Mouse (Mus musculus) hindbrain, embryonic 14.5 days (tissue): Measurements from ENCODE around the gene Actr10. TPM values are rescaled to one million over a fixed set of nuclear protein-coding genes. Genes with fewer than 3 reads are reported as not detected.

Source experiments
- ATAC-seq: fragments of 200-750 bp; cut with Nextera tagmentation; 2 replicates; pipeline ENCODE4 v1.8.0; 2017; ENCODE audit warnings: moderate number of reproducible peaks, mild to moderate bottlenecking, moderate TSS enrichment, moderate library complexity; ENCODE audit not compliant: low FRiP score
- DNase-seq: peaks from one replicate; pipeline ENCODE4 v3.0.0-alpha.2; 2015; ENCODE audit warnings: low spot score
- H3K27ac ChIP-seq: fragments of 300-500 bp; sonication (generic); 2 replicates; pipeline ENCODE4 v1.5.1; 2014; ENCODE audit warnings: mild to moderate bottlenecking, moderate library complexity
- H3K27me3 ChIP-seq: fragments of 300-500 bp; sonication (generic); 2 replicates; pipeline ENCODE4 v1.6.1; 2014; ENCODE audit warnings: mild to moderate bottlenecking, low read length, mixed read lengths; ENCODE audit not compliant: control insufficient read depth, insufficient read depth
- H3K36me3 ChIP-seq: fragments of 300-500 bp; sonication (generic); replicated peaks from 2 replicates; pipeline ENCODE4 v1.6.1; 2014; ENCODE audit not compliant: control insufficient read depth, insufficient read depth
- H3K4me1 ChIP-seq: fragments of 300-500 bp; sonication (generic); replicated peaks from 2 replicates; pipeline ENCODE4 v1.6.1; 2014; ENCODE audit warnings: antibody characterized with exemption, low read length, mixed read lengths; ENCODE audit not compliant: control insufficient read depth, insufficient read depth
- H3K4me2 ChIP-seq: fragments of 300-500 bp; sonication (generic); replicated peaks from 2 replicates; pipeline ENCODE4 v1.6.1; 2014; ENCODE audit warnings: mild to moderate bottlenecking, moderate library complexity
- H3K4me3 ChIP-seq: fragments of 300-500 bp; sonication (generic); replicated peaks from 2 replicates; pipeline ENCODE4 v1.5.1; 2014; ENCODE audit warnings: mild to moderate bottlenecking, low read length
- H3K9ac ChIP-seq: fragments of 300-500 bp; sonication (generic); 2 replicates; pipeline ENCODE4 v1.6.1; 2014
- H3K9me3 ChIP-seq: fragments of 300-500 bp; sonication (generic); 2 replicates; pipeline ENCODE4 v1.6.1; 2016; ENCODE audit warnings: low read length; ENCODE audit not compliant: control insufficient read depth
- WGBS: fragments of 180-500 bp; shearing (Covaris S2); extraction: QIAGEN DNeasy Blood & Tissue Kit; methylation state at CpG from one replicate; pipeline ENCODE4 v1.1.7; 2014; 5-methylcytosine and 5-hydroxymethylcytosine counted together
- polyA plus RNA-seq: library from polyadenylated mRNA; unstranded; fragments of >200 nt; fragmentation: Nextera tagmentation; extraction: Ambion mirVana; gene quantifications from 2 replicates; pipeline ENCODE4 v1.2.1, GENCODE M21; 2014

Gene Actr10
- polyA plus RNA-seq, 1 experiment from 2014 or later, result 224 TPM

DNA sequence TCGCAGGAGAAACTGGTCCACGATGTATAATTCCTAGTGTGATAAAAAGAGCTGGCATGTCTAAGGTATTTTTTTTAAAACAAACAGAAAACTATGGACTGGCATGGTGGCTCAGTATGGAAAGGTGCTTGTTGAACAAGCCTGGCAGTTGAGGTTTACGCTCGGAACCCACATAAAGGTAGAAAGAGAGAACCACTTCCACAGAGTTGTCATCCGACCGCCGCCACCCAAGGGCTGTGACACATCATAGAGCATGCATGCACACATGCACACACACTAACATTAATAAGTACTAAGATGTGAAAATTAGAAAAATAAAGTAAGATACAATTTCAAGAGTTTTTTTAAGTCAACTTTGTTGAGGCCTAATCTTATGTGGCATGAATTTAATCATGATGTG is 3.1 kb downstream of the Actr10 start:
- no peak overlapping the region for H3K4me2 ChIP-seq
- no peak overlapping the region for H3K27ac ChIP-seq
- H3K36me3 ChIP-seq, result peaks cover 52% of the 10 kb centered on the region
- no peak overlapping the region for H3K9ac ChIP-seq
- no peak overlapping the region for H3K4me3 ChIP-seq
- no peaks in the 10 kb centered on the region for H3K9me3 ChIP-seq
- H3K4me1 ChIP-seq, result peaks cover 9% of the 10 kb centered on the region
- WGBS, result 98% methylated on average over 7 of the region's 7 CpGs
- no peak for ATAC-seq
- no peaks in the 10 kb centered on the region for H3K27me3 ChIP-seq
- no peak for DNase-seq

DNA sequence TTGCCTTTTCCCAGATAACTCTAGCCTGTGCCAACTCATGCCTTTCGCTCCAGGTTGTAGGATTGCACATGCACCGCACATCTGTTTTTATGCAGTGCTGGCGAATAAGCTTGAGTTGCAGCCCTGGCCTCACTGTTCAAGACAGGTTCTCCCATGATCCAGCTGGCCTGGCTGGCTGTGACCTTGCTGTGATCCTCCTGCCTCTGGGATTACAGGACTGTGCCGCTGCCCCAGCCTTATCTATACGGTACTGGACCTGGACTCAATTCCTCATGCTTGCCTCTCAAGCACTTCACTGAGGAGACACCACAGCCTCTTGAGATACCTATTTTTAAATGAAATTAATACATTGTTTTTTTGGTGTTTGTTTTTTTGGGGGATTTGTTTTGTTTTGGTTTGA is 6.5 kb downstream of the Actr10 start:
- Histone ChIP-seq H3K4me3 (no peak overlapping the region), H3K4me1 (peaks cover 5% of the 10 kb centered on the region), H3K27me3 (no peaks in the 10 kb centered on the region), H3K9me3 (no peaks in the 10 kb centered on the region), H3K9ac (no peak overlapping the region), H3K36me3 (peaks cover 85% of the 10 kb centered on the region), H3K27ac (no peak overlapping the region), H3K4me2 (no peak overlapping the region)
- ATAC-seq, result no peak
- WGBS, result 96% methylated on average over 5 of the region's 5 CpGs
- no peak for DNase-seq

DNA sequence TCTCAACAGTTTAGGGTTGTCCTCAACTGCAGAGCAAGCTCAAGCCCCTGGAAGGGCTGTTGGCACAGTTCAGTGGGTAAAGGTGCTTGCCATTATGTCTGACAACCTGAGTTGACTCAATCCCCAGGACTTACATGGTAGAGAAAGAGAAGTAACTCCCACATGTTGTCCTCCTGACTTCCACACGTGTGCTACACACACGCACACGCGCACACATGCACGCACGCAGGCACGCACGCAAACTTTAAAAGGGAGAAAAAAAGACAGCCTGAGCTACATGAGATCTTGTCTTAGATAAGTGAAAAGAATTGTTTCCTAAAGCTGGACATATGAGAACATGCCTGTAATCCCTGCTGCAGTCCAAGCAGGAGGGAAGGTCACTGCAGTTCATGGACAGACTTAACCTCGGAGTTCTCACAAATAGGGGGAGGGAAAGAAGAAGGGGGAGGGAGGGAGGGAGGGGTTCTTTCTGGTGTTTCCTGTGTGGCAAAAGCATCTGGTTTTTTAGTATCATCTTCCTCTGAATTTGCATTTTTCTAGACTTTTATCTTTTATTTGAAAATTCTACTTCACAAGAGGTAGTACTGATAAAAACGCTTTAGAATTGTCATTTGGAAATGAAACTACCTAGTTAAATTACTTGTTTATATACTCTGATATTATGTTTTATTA is 9.1 kb downstream of the Actr10 start:
- H3K4me2 ChIP-seq, result no peak overlapping the region
- no peaks in the 10 kb centered on the region for H3K27me3 ChIP-seq
- 95% methylated on average over 10 of the region's 10 CpGs for WGBS
- H3K27ac ChIP-seq, result no peak overlapping the region
- H3K36me3 ChIP-seq, result peaks cover 94% of the 10 kb centered on the region
- H3K4me1 ChIP-seq, result no peaks in the 10 kb centered on the region
- no peak overlapping the region for H3K4me3 ChIP-seq
- DNase-seq (no peak), ATAC-seq (no peak)
- H3K9me3 ChIP-seq, result no peaks in the 10 kb centered on the region
- no peak overlapping the region for H3K9ac ChIP-seq

DNA sequence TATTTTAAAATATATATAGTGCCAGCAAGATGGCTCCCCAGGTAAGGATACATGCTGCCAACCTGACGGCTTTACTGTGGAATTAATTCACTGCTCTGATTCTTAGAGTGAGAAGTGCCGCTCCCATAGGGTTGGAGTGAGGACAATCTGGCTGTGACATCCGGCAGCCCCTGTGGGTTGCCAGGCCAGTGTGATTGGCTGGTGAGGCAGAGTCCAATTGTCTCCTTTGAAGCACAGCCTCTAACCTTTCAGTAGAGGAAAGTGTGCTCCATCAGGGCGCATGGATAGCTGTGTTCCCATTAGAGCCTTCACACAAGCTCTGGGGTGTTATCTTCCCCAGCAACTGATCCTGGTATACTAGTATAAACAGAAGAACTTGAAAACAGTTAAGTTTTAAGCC is 21.0 kb downstream of the Actr10 start:
- no peak overlapping the region for H3K9ac ChIP-seq
- no peaks in the 10 kb centered on the region for H3K9me3 ChIP-seq
- H3K4me2 ChIP-seq, result no peak overlapping the region
- no peak overlapping the region for H3K27ac ChIP-seq
- no peaks in the 10 kb centered on the region for H3K4me1 ChIP-seq
- 89% methylated on average over 4 of the region's 4 CpGs for WGBS
- H3K4me3 ChIP-seq, result no peak overlapping the region
- H3K36me3 ChIP-seq, result peaks cover 91% of the 10 kb centered on the region
- no peak for ATAC-seq
- no peak for DNase-seq
- no peaks in the 10 kb centered on the region for H3K27me3 ChIP-seq

DNA sequence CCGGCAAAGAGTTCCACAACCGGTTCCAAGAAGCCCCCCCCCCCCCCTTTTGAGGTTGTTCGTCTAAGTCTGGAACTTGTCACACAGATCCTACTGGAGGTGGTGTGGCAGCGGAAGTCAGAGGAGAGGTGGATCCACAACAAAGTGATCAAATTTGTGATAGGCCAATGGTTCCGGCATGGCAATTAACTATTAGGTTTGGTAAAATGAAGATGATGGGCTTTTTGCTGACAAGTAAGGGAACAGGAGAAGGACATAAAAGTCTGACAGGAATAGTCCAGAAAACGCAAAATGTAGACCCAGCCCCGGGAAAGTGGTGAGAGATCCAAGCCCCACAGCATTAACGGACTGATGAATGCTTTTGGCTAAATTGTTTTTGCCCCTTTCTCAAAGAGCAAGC is 29.9 kb downstream of the Actr10 start:
- peak overlapping the region; percentile 77 for H3K9ac ChIP-seq
- 0 out of 2 replicates have a peak, but pooled peaks cover 7% of the 10 kb centered on the region for H3K4me1 ChIP-seq
- peaks cover 21% of the 10 kb centered on the region for H3K36me3 ChIP-seq
- peak overlapping the region; percentile 91 for H3K27ac ChIP-seq
- WGBS, result 51% methylated on average over 8 of the region's 8 CpGs
- peak overlapping the region; percentile 65 for H3K4me3 ChIP-seq
- no peaks in the 10 kb centered on the region for H3K27me3 ChIP-seq
- ATAC-seq, result no peak
- no peaks in the 10 kb centered on the region for H3K9me3 ChIP-seq
- H3K4me2 ChIP-seq, result peak overlapping the region; percentile 60
- DNase-seq, result no peak

DNA sequence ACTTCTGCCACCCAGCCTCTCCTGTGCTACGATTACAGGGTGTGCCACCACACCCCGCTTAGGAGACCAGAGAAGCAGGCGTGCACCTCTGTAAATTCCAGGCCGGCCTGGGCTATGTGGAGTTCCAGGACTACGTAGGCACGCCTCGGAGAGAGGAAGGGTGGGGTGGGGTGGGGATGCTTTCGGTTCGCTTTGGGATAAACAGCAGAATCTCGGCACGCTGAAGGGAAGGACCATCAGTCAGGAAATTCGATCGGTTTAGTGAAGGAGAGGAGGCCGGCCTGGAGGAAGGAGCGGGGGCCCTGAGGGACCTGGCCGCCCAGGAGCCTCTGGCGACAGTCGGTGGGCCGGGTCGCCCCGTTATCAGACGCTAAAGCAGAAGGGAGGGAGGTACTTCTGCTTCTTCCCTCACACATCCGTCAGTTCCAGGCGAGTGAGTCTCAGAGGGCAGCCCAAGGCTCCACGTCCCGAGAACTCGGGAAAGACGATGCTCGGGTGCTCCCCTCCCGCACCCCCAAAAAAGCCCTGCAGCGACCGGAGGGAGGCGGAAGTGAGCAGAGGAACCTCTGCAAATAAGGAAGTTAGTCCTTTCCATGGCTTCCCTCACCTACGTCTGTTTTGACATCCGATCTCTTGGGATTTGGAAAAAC is 30.6 kb downstream of the Actr10 start:
- Histone ChIP-seq H3K4me2 (peak overlapping the region; percentile 60), H3K4me1 (0 out of 2 replicates have a peak, but pooled peaks cover 7% of the 10 kb centered on the region), H3K9ac (peak overlapping the region; percentile 77), H3K27ac (peak overlapping the region; percentile 91), H3K36me3 (peaks cover 16% of the 10 kb centered on the region), H3K9me3 (no peaks in the 10 kb centered on the region), H3K27me3 (no peaks in the 10 kb centered on the region), H3K4me3 (peak overlapping the region; percentile 65)
- under 1% methylated on average over 35 of the region's 35 CpGs for WGBS
- DNase-seq (peak; percentile 88), ATAC-seq (peak; percentile 84)

DNA sequence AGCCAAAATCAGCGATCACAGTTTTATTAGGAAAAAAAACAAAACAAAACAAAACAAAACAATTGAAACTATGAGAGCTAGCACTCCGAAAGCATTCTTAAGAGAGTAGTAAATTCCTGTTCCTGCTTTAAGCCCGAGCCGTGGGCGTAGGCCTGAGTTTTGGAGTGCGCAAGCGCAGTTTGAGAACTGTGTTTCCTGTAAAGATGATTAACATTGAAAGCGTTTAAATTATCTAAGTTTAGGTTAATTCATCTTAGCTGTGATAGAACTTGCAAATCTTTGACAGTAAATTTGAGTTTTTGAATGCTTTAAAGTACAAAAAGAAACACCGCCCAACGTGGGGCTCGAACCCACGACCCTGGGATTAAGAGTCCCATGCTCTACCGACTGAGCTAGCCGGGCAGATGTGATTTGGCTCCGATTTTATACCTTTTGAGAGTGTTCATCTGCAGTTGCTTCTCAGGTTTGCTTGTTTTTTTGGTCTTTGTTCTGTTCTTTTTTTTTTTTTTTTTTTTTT is 31.2 kb downstream of the Actr10 start:
- ATAC-seq, result peak; percentile 74
- H3K9ac ChIP-seq, result peak overlapping the region; percentile 77

DNA sequence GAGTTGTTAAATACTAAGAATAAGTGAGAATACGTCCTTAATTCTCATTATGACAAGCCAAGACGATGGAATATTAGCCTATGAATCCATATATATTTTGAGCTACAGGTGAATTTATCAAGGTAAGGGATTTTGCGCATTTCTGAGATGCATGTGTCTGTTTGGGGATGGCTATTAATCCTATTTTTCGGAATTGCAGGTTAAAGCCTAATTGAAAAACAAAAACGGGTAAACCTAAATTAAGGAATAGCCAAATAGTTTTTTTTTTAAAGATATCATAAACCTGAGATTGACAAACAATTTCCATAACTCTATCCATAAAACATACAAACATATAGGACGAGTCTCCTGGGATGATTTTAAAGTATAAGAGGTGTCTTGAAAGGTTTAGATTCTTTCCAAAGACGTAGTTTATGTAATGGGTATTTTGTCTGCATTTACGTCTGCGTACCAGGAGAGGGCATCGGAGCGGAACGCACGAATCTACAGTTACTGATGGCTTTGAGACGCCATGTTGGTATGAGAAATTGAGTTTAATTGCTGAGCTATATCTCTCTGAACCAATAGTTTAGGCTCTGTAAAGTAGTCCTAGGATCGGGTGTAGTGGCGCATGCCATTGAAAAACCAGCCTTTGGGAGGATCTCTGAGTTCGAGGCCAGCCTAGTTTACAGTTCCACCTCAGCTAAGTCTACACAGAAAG is 32.0 kb downstream of the Actr10 start:
- H3K9me3 ChIP-seq, result no peaks in the 10 kb centered on the region
- no peak for ATAC-seq
- peak overlapping the region; percentile 69 for H3K27ac ChIP-seq
- peaks cover 11% of the 10 kb centered on the region; the same call in 1 of the 2 replicates for H3K4me1 ChIP-seq
- H3K4me2 ChIP-seq, result peak overlapping the region; percentile 64
- peak; percentile 86 for DNase-seq
- H3K36me3 ChIP-seq, result 0 out of 2 replicates have a peak, but pooled peaks cover 2% of the 10 kb centered on the region
- WGBS, result 4% methylated on average over 17 of the region's 17 CpGs
- peak overlapping the region; percentile 39 for H3K4me3 ChIP-seq
- H3K9ac ChIP-seq, result peak overlapping the region; percentile 53; the same call in 1 of the 2 replicates
- no peaks in the 10 kb centered on the region for H3K27me3 ChIP-seq

More for the DNA sequence above, 31.2 kb downstream of the Actr10 start:
- under 1% methylated on average over 15 of the region's 15 CpGs for WGBS
- H3K36me3 ChIP-seq, result peaks cover 10% of the 10 kb centered on the region
- no peaks in the 10 kb centered on the region for H3K9me3 ChIP-seq
- H3K4me1 ChIP-seq, result peaks cover 10% of the 10 kb centered on the region; the same call in 1 of the 2 replicates
- peak; percentile 100 for DNase-seq
- peak overlapping the region; percentile 60 for H3K4me2 ChIP-seq
- no peaks in the 10 kb centered on the region for H3K27me3 ChIP-seq
- H3K27ac ChIP-seq, result peak overlapping the region; percentile 91
- peak overlapping the region; percentile 65 for H3K4me3 ChIP-seq

DNA sequence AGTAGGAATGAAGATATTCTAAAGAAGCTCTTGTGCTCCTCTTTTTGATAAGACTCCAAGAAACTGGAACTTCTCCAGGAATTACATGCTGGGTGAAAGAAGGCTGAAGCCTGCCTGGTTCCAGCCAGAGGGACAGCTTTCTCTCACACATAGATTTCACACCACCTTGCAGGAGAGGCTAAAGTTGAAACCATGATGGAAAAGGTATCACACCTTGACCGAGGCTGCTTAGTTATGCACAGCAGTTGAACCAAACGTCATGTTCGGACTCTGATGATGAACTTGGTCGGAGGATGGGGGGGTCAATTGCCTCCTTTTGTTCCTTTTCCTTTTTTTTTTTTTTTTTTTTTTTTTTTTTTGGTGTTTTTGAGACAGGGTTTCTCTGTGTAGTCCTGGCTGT is 36.2 kb downstream of the Actr10 start:
- Histone ChIP-seq H3K4me1 (peaks cover 18% of the 10 kb centered on the region), H3K4me3 (peak overlapping the region; percentile 100), H3K27ac (peak overlapping the region; percentile 80; the same call in 1 of the 2 replicates), H3K4me2 (peak overlapping the region; percentile 48), H3K9ac (no peak overlapping the region), H3K9me3 (no peaks in the 10 kb centered on the region), H3K27me3 (no peaks in the 10 kb centered on the region), H3K36me3 (peaks cover 7% of the 10 kb centered on the region)
- ATAC-seq (no peak), DNase-seq (no peak)
- WGBS, result 83% methylated on average over 4 of the region's 4 CpGs
